Mouse (Mus musculus) A20 (cell line): ENCODE measurements around the gene Rngtt.
"Not testable (repeated sequence)": the region's sequence is repeated elsewhere in the genome, so short reads cannot be mapped to it uniquely, and the experiment has no call there.

Source experiments
- DNase-seq: peaks from one replicate; pipeline ENCODE4 v3.0.0-alpha.2; 2011; ENCODE audit warnings: low read depth, low spot score

Gene Rngtt

GRCm38 (mm10) chr4:33310840-33311437 lies 828 bp downstream of the Rngtt start:
- DNase-seq, result peak; percentile 54

- DNase-seq, result not testable (repeated sequence)
Measured at GRCm38 (mm10) chr4:33314150-33314549, 4.0 kb downstream of the Rngtt start.

GRCm38 (mm10) chr4:33315840-33316239 lies 5.7 kb downstream of the Rngtt start:
- no peak for DNase-seq

- DNase-seq, result no peak
Measured at GRCm38 (mm10) chr4:33331147-33331546, 21.0 kb downstream of the Rngtt start.

GRCm38 (mm10) chr4:33332956-33333455 lies 22.9 kb downstream of the Rngtt start:
- no peak for DNase-seq

GRCm38 (mm10) chr4:33337999-33338398 lies 27.9 kb downstream of the Rngtt start:
- DNase-seq, result no peak

GRCm38 (mm10) chr4:33342877-33343731 lies 33.0 kb downstream of the Rngtt start:
- DNase-seq, result no peak

GRCm38 (mm10) chr4:33343732-33344057 lies 33.6 kb downstream of the Rngtt start:
- DNase-seq, result no peak

- DNase-seq, result no peak
Measured at GRCm38 (mm10) chr4:33363451-33363850, 53.3 kb downstream of the Rngtt start.

GRCm38 (mm10) chr4:33374916-33375315 lies 64.8 kb downstream of the Rngtt start:
- no peak for DNase-seq

GRCm38 (mm10) chr4:33377642-33378041 lies 67.5 kb downstream of the Rngtt start:
- no peak for DNase-seq

GRCm38 (mm10) chr4:33378894-33379293 lies 68.8 kb downstream of the Rngtt start:
- no peak for DNase-seq

- no peak for DNase-seq
Measured at GRCm38 (mm10) chr4:33388899-33389298, 78.8 kb downstream of the Rngtt start.

GRCm38 (mm10) chr4:33390660-33391059 lies 80.5 kb downstream of the Rngtt start:
- DNase-seq, result no peak

- DNase-seq, result no peak
Measured at GRCm38 (mm10) chr4:33393437-33393836, 83.3 kb downstream of the Rngtt start.

GRCm38 (mm10) chr4:33396222-33397176 lies 86.4 kb downstream of the Rngtt start:
- peak; percentile 85 for DNase-seq

GRCm38 (mm10) chr4:33405723-33406293 lies 95.7 kb downstream of the Rngtt start:
- DNase-seq, result no peak

- no peak for DNase-seq
Measured at GRCm38 (mm10) chr4:33413791-33414190, 103.7 kb downstream of the Rngtt start.

- no peak for DNase-seq
Measured at GRCm38 (mm10) chr4:33414781-33415180, 104.7 kb downstream of the Rngtt start.

GRCm38 (mm10) chr4:33417391-33417790 lies 107.3 kb downstream of the Rngtt start:
- no peak for DNase-seq

GRCm38 (mm10) chr4:33419644-33420043 lies 109.5 kb downstream of the Rngtt start:
- no peak for DNase-seq

GRCm38 (mm10) chr4:33428856-33429255 lies 118.7 kb downstream of the Rngtt start:
- DNase-seq, result no peak
